In the genomic region with DNA sequence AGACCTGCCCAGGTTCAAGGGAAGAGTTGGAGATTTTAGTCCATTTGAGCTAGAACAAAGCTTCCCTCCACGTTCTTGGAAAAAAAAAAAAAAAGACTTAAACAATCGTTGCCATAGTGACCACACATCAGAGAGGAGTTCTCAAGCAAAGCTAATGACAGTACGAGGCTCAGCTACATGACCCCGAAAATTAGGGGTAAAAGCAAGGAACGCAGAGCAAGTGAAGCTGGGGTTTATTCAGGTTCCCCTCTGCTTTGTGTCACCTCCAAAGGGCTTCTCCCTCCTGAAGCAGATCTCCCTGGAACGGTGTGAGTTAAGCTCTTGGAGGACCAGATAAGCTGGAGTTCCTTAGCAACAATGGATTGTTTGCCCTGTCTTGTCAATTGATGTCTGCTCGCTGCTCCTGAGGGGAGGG, we compare ENCODE assay signal across 20 mouse cellular contexts. TPM values are rescaled to one million over a fixed set of nuclear protein-coding genes. Genes with fewer than 3 reads are reported as not detected.
DNase-seq lines count a peak whose midpoint lies in the region; ATAC-seq lines count a peak whose summit lies in the region.
"Had no signal": no experiment of that assay in that cellular context is flagged by ENCODE, and none has a peak within 500 bp of the region (broad histone marks: within the 10 kb centered on the region; RNA-seq: fewer than 3 reads in every experiment).

No protein-coding gene starts in this region.

- H3K27ac ChIP-seq in intestine, embryonic 14.5 days (ENCODE audit: low read depth): no peak overlapping the region
- no peak overlapping the region for H3K27ac ChIP-seq in intestine, embryonic 15.5 days
- H3K27ac ChIP-seq: gastrocnemius, adult 2 months; kidney, postnatal 0 days; limb, embryonic 13.5 days; stomach, embryonic 15.5 days had no signal

- no peak for ATAC-seq in intestine, embryonic 14.5 days (replicated peaks; ENCODE audit: low FRiP score, low TSS enrichment, low read depth)
- no peak for ATAC-seq in intestine, embryonic 15.5 days
- ATAC-seq: CD4-positive, CD25-positive, alpha-beta regulatory T cell, adult 4 months; intestine, postnatal 0 days had no signal

- no peaks in the 10 kb centered on the region for H3K9me3 ChIP-seq in intestine, embryonic 14.5 days (ENCODE audit: control insufficient read depth, low read length)
- no peaks in the 10 kb centered on the region for H3K9me3 ChIP-seq in intestine, embryonic 15.5 days
- H3K9me3 ChIP-seq: limb, embryonic 13.5 days; stomach, embryonic 15.5 days had no signal

- no peak overlapping the region for H3K9ac ChIP-seq in intestine, embryonic 14.5 days (ENCODE audit: low read length)
- H3K9ac ChIP-seq in intestine, embryonic 15.5 days: no peak overlapping the region
- H3K9ac ChIP-seq: limb, embryonic 13.5 days; stomach, embryonic 15.5 days had no signal

- no peak overlapping the region for H3K4me2 ChIP-seq in intestine, embryonic 14.5 days (ENCODE audit: low read length)
- no peak overlapping the region for H3K4me2 ChIP-seq in intestine, embryonic 15.5 days (replicated peaks)
- H3K4me2 ChIP-seq: limb, embryonic 13.5 days; stomach, embryonic 15.5 days had no signal

- peaks cover 8% of the 10 kb centered on the region for H3K4me1 ChIP-seq in intestine, embryonic 14.5 days (replicated peaks; ENCODE audit: control insufficient read depth, insufficient read depth, low read length)
- no peaks in the 10 kb centered on the region for H3K4me1 ChIP-seq in intestine, embryonic 15.5 days (replicated peaks)

- H3K4me3 ChIP-seq in intestine, embryonic 14.5 days (ENCODE audit: low read depth, low read length): no peak overlapping the region
- no peak overlapping the region for H3K4me3 ChIP-seq in intestine, embryonic 15.5 days (replicated peaks)
- H3K4me3 ChIP-seq: gastrocnemius, adult 2 months; limb, embryonic 13.5 days; stomach, embryonic 15.5 days had no signal

- no peaks in the 10 kb centered on the region for H3K27me3 ChIP-seq in intestine, embryonic 14.5 days (replicated peaks; ENCODE audit: control insufficient read depth, insufficient read depth, low read length)
- no peaks in the 10 kb centered on the region for H3K27me3 ChIP-seq in intestine, embryonic 15.5 days (replicated peaks)
- H3K27me3 ChIP-seq: stomach, embryonic 15.5 days had no signal

- DNase-seq in intestine, embryonic 14.5 days (ENCODE audit: low spot score): peak; percentile 51
- DNase-seq in embryo, embryonic 11 days: peak; percentile 50
- DNase-seq in mesoderm, embryonic 11.5 days (ENCODE audit: low read depth, low spot score): peak; percentile 11
- DNase-seq in retina, embryonic 14.5 days (ENCODE audit: low spot score): peak; percentile 63
- DNase-seq in frontal cortex, postnatal 14 days (ENCODE audit: low spot score in 2 of 2): no peak
- no peak for DNase-seq in layer of hippocampus, adult 18-20 months (ENCODE audit: low spot score in 2 of 2)
- DNase-seq in thymus, postnatal 10 days (ENCODE audit: low spot score in 2 of 2): no peak
- DNase-seq: cerebellum, adult 18-20 months; gastrocnemius, adult 2 months; heart, adult 18-20 months; heart, postnatal 10 days; lung, postnatal 36 days; thymus, postnatal 4 days had no signal

- no peaks in the 10 kb centered on the region for H3K36me3 ChIP-seq in intestine, embryonic 14.5 days (ENCODE audit: control insufficient read depth, insufficient read depth, low read length)
- no peaks in the 10 kb centered on the region for H3K36me3 ChIP-seq in intestine, embryonic 15.5 days
- H3K36me3 ChIP-seq: limb, embryonic 13.5 days; stomach, embryonic 15.5 days had no signal

- WGBS in intestine, embryonic 14.5 days: 13% methylated on average over 7 of the region's 7 CpGs
- 11% methylated on average over 7 of the region's 7 CpGs for WGBS in intestine, embryonic 15.5 days

RNA-seq across cellular contexts. Expression of gene Glrp1, which starts 5.3 kb away (rescaled TPM):
- polyA plus RNA-seq in intestine, embryonic 14.5 days (2014; fragmentation: Nextera tagmentation; extraction: Ambion mirVana): not detected in 2 replicates
- polyA plus RNA-seq in intestine, embryonic 15.5 days (2015; fragmentation: Nextera tagmentation; extraction: Ambion mirVana): not detected in 2 replicates
- total RNA-seq in layer of hippocampus, adult 18-20 months (2021): not detected
- total RNA-seq: gastrocnemius, adult 2 months had no signal
- polyA plus RNA-seq: CD4-positive, CD25-positive, alpha-beta regulatory T cell, adult 4 months; intestine, postnatal 0 days; limb, embryonic 13.5 days; neural tube, embryonic 14.5 days; stomach, embryonic 15.5 days had no signal

Comparison
In these comparisons a context has a peak if more than half of its experiments do, and no peak if none do; other contexts are left out.
1. DNase-seq: peak in intestine, embryonic 14.5 days (single experiment), embryo, embryonic 11 days (single experiment), mesoderm, embryonic 11.5 days (single experiment) and retina, embryonic 14.5 days (single experiment); none in frontal cortex, postnatal 14 days (0 of 2), layer of hippocampus, adult 18-20 months (0 of 2) and thymus, postnatal 10 days (0 of 2).